Mouse (Mus musculus) bone marrow, adult 2 months (tissue): Measurements from ENCODE around the gene Vcan.

Source experiments
- CTCF ChIP-seq: fragments of 200-500 bp; IDR thresholded peaks from 2 replicates; pipeline ENCODE4 v1.5.1; 2011; ENCODE audit warnings: low read length, control low read depth; ENCODE audit not compliant: control insufficient read depth, insufficient read depth
- POLR2A ChIP-seq: fragments of 200-500 bp; IDR thresholded peaks from 2 replicates; pipeline ENCODE4 v1.6.1; 2011; ENCODE audit warnings: low read depth, mild to moderate bottlenecking, control low read depth, low read length, borderline replicate concordance; ENCODE audit not compliant: control insufficient read depth

- TF ChIP-seq POLR2A, result no peak
- no peak for TF ChIP-seq CTCF
These were observed 7.2 kb downstream of the Vcan start for GRCm38 (mm10) chr13:89735111-89735510.
